In the genomic region with DNA sequence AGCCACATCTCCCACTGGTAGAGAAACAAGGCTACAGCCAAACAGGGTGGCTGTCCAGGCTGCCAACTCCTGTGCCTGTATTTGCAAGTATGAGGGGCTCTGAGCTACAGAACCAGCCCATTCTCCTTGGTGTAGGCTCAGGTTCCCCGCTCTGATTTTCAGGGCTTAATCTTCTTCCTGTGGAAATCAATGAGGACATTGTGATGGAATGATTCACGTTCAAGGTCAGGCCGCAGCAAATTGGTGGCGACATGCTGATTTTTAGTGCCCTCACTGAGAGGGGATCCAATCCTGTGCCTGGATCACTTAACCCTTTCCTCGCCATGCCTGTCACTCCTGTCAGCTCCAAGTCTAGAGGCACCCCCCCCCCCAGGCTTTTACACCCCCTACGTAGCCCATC, we compare ENCODE assay signal across 25 mouse cellular contexts.
A peak's percentile ranks its signal among the peaks of the same experiment; 100 is the strongest.
DNase-seq lines count a peak whose midpoint lies in the region; ATAC-seq lines count a peak whose summit lies in the region.
"Had no signal": no experiment of that assay in that cellular context is flagged by ENCODE, and none has a peak within 500 bp of the region (broad histone marks: within the 10 kb centered on the region; RNA-seq: fewer than 3 reads in every experiment).

No protein-coding gene starts in this region.

- H3K9me3 ChIP-seq in heart, embryonic 10.5 days: no peaks in the 10 kb centered on the region
- H3K9me3 ChIP-seq in forebrain, embryonic 16.5 days (ENCODE audit: control insufficient read depth, low read length): no peaks in the 10 kb centered on the region
- H3K9me3 ChIP-seq: forebrain, embryonic 15.5 days; heart, embryonic 13.5 days; hindbrain, embryonic 12.5 days; neural tube, embryonic 13.5 days had no signal

- 44% methylated on average over 6 of the region's 6 CpGs for WGBS in heart, embryonic 10.5 days
- 31% methylated on average over 6 of the region's 6 CpGs for WGBS in forebrain, embryonic 16.5 days

- no peak overlapping the region for H3K27ac ChIP-seq in heart, embryonic 10.5 days
- H3K27ac ChIP-seq in forebrain, embryonic 16.5 days (ENCODE audit: low read length): no peak overlapping the region
- H3K27ac ChIP-seq: forebrain, embryonic 15.5 days; heart, embryonic 13.5 days; hindbrain, embryonic 12.5 days; neural tube, embryonic 13.5 days had no signal

- no peak overlapping the region for H3K4me3 ChIP-seq in heart, embryonic 10.5 days
- no peak overlapping the region for H3K4me3 ChIP-seq in forebrain, embryonic 16.5 days (replicated peaks; ENCODE audit: low read length)
- H3K4me3 ChIP-seq: forebrain, embryonic 15.5 days; heart, embryonic 13.5 days; hindbrain, embryonic 12.5 days; myocyte; neural tube, embryonic 13.5 days had no signal

- no peaks in the 10 kb centered on the region for H3K36me3 ChIP-seq in heart, embryonic 10.5 days
- no peaks in the 10 kb centered on the region for H3K36me3 ChIP-seq in forebrain, embryonic 16.5 days (ENCODE audit: control insufficient read depth, insufficient read depth)
- H3K36me3 ChIP-seq: forebrain, embryonic 15.5 days; heart, embryonic 13.5 days; hindbrain, embryonic 12.5 days; neural tube, embryonic 13.5 days had no signal

- peak; percentile 14 for DNase-seq in adrenal gland, postnatal 10 days
- DNase-seq in adrenal gland, postnatal 25 days: no peak
- peak; percentile 46 for DNase-seq in R1 (ENCODE audit: low read depth, low spot score)
- DNase-seq in embryo, embryonic 11 days: peak; percentile 17
- peak; percentile 49 for DNase-seq in mesoderm, embryonic 11.5 days (ENCODE audit: low read depth, low spot score)
- no peak for DNase-seq in heart, embryonic 10.5 days (ENCODE audit: low spot score)
- DNase-seq: cerebellum, adult 9-10 months; gastrocnemius, postnatal 25 days; heart, adult 18-20 months; heart, postnatal 14 days; kidney, adult 11 months; kidney, postnatal 10 days; left cerebral cortex, postnatal 4 days; lung, postnatal 4 days; thymus, adult 18-20 months; thymus, postnatal 36 days had no signal

- no peak overlapping the region for H3K4me2 ChIP-seq in forebrain, embryonic 16.5 days (ENCODE audit: low read length)
- H3K4me2 ChIP-seq: forebrain, embryonic 15.5 days; heart, embryonic 13.5 days; hindbrain, embryonic 12.5 days; neural tube, embryonic 13.5 days had no signal

- H3K9ac ChIP-seq in forebrain, embryonic 16.5 days (replicated peaks; ENCODE audit: low read depth, low read length): no peak overlapping the region
- H3K9ac ChIP-seq: forebrain, embryonic 15.5 days; heart, embryonic 13.5 days; hindbrain, embryonic 12.5 days; neural tube, embryonic 13.5 days had no signal

- H3K27me3 ChIP-seq in heart, embryonic 10.5 days (ENCODE audit: insufficient read depth, poor library complexity, severe bottlenecking): peaks cover 79% of the 10 kb centered on the region
- H3K27me3 ChIP-seq in forebrain, embryonic 16.5 days (replicated peaks; ENCODE audit: control insufficient read depth, insufficient read depth, low read length): no peaks in the 10 kb centered on the region
- H3K27me3 ChIP-seq: forebrain, embryonic 15.5 days; hindbrain, embryonic 12.5 days; neural tube, embryonic 13.5 days; Patski had no signal

- H3K4me1 ChIP-seq in heart, embryonic 10.5 days: peaks cover 6% of the 10 kb centered on the region; the same call in 1 of the 2 replicates
- H3K4me1 ChIP-seq in forebrain, embryonic 16.5 days (replicated peaks; ENCODE audit: control insufficient read depth, insufficient read depth, low read length): no peaks in the 10 kb centered on the region
- H3K4me1 ChIP-seq: forebrain, embryonic 15.5 days had no signal

- ATAC-seq in forebrain, embryonic 16.5 days: no peak
- ATAC-seq: activated CD4-positive, CD25-positive, alpha-beta regulatory T cell, adult 4 months; CD4-positive, CD25-positive, alpha-beta regulatory T cell, adult 4 months; forebrain, embryonic 15.5 days; Patski had no signal

Comparison
In these comparisons a context has a peak if more than half of its experiments do, and no peak if none do; other contexts are left out.
1. DNase-seq: peak in adrenal gland, postnatal 10 days (single experiment), R1 (single experiment), embryo, embryonic 11 days (single experiment) and mesoderm, embryonic 11.5 days (single experiment); none in adrenal gland, postnatal 25 days (single experiment) and heart, embryonic 10.5 days (single experiment).